Mouse (Mus musculus): ENCODE data around the gene Ppp1cc. TPM values are rescaled to one million over a fixed set of nuclear protein-coding genes. Genes with fewer than 3 reads are reported as not detected.

Ppp1cc gene
- polyA plus RNA-seq, 1 experiment: 410 TPM

GRCm38 (mm10) chr5:122140723-122141122 lies 17.4 kb upstream of the Ppp1cc start, which contains the start of gene Ccdc63:
TSS of gene Ccdc63 (minus strand) at chr5:122140823.
- TF ChIP-seq POLR2A (IDR thresholded peaks at IDR 0.05; ENCODE audit: borderline replicate concordance, insufficient read depth, low read length): no peak
- no peak for TF ChIP-seq CTCF (IDR thresholded peaks at IDR 0.05; ENCODE audit: borderline replicate concordance, insufficient read depth, low read depth, low read length)
- Histone ChIP-seq H3K27ac (ENCODE audit: insufficient read depth, low read length) (no peak within 1 kb of the TSS), H3K4me1 (ENCODE audit: control insufficient read depth, insufficient read depth, low read length) (peaks cover 7% of the 10 kb centered on the region; the same call in 1 of the 2 replicates), H3K4me3 (replicated peaks; ENCODE audit: insufficient read depth, low read depth, low read length) (no peak within 1 kb of the TSS), H3K27me3 (ENCODE audit: control insufficient read depth, insufficient read depth, low read length) (no peaks in the 10 kb centered on the region)
- peak in 1 of 2 experiments; percentile 7 for DNase-seq
- 88% methylated on average over 3 of the region's 3 CpGs for WGBS

GRCm38 (mm10) chr5:122142230-122142992 lies 15.7 kb upstream of the Ppp1cc start:
- no peak overlapping the region for H3K27ac ChIP-seq (ENCODE audit: insufficient read depth, low read length)
- H3K27me3 ChIP-seq (ENCODE audit: control insufficient read depth, insufficient read depth, low read length): no peaks in the 10 kb centered on the region
- H3K4me1 ChIP-seq (ENCODE audit: control insufficient read depth, insufficient read depth, low read length): peaks cover 14% of the 10 kb centered on the region; the same call in 1 of the 2 replicates
- H3K4me3 ChIP-seq (replicated peaks; ENCODE audit: insufficient read depth, low read depth, low read length): no peak overlapping the region
- no peak for TF ChIP-seq POLR2A (IDR thresholded peaks at IDR 0.05; ENCODE audit: borderline replicate concordance, insufficient read depth, low read length)
- TF ChIP-seq CTCF (IDR thresholded peaks at IDR 0.05; ENCODE audit: borderline replicate concordance, insufficient read depth, low read depth, low read length): peak; percentile 71
- WGBS: 60% methylated on average over 8 of the region's 8 CpGs
- peak in 1 of 2 experiments; percentile 66 for DNase-seq

GRCm38 (mm10) chr5:122143543-122143942 lies 14.5 kb upstream of the Ppp1cc start:
- peak; percentile 75 to 90 for DNase-seq
- Histone ChIP-seq H3K4me3 (replicated peaks; ENCODE audit: insufficient read depth, low read depth, low read length) (no peak overlapping the region), H3K27me3 (ENCODE audit: control insufficient read depth, insufficient read depth, low read length) (no peaks in the 10 kb centered on the region), H3K27ac (ENCODE audit: insufficient read depth, low read length) (peak overlapping the region; percentile 83), H3K4me1 (ENCODE audit: control insufficient read depth, insufficient read depth, low read length) (peaks cover 14% of the 10 kb centered on the region; the same call in 1 of the 2 replicates)
- TF ChIP-seq CTCF (IDR thresholded peaks at IDR 0.05; ENCODE audit: borderline replicate concordance, insufficient read depth, low read depth, low read length) (no peak), POLR2A (IDR thresholded peaks at IDR 0.05; ENCODE audit: borderline replicate concordance, insufficient read depth, low read length) (no peak; the same call in 1 of the 2 replicates)
- 18% methylated on average over 15 of the region's 15 CpGs for WGBS

GRCm38 (mm10) chr5:122144825-122145224 lies 13.3 kb upstream of the Ppp1cc start:
- peak in 1 of 2 experiments; percentile 7 for DNase-seq
- Histone ChIP-seq H3K4me1 (ENCODE audit: control insufficient read depth, insufficient read depth, low read length) (peaks cover 14% of the 10 kb centered on the region; the same call in 1 of the 2 replicates), H3K4me3 (replicated peaks; ENCODE audit: insufficient read depth, low read depth, low read length) (no peak overlapping the region), H3K27ac (ENCODE audit: insufficient read depth, low read length) (peak overlapping the region; percentile 71; the same call in 1 of the 2 replicates), H3K27me3 (ENCODE audit: control insufficient read depth, insufficient read depth, low read length) (no peaks in the 10 kb centered on the region)
- 95% methylated on average over 4 of the region's 4 CpGs for WGBS
- no peak for TF ChIP-seq POLR2A (IDR thresholded peaks at IDR 0.05; ENCODE audit: borderline replicate concordance, insufficient read depth, low read length)
- TF ChIP-seq CTCF (IDR thresholded peaks at IDR 0.05; ENCODE audit: borderline replicate concordance, insufficient read depth, low read depth, low read length): no peak

- peak overlapping the region; percentile 71; the same call in 1 of the 2 replicates for H3K27ac ChIP-seq (ENCODE audit: insufficient read depth, low read length)
- 66% methylated on average over 15 of the region's 15 CpGs for WGBS
- no peak overlapping the region for H3K4me3 ChIP-seq (replicated peaks; ENCODE audit: insufficient read depth, low read depth, low read length)
- TF ChIP-seq POLR2A (IDR thresholded peaks at IDR 0.05; ENCODE audit: borderline replicate concordance, insufficient read depth, low read length) (no peak), CTCF (IDR thresholded peaks at IDR 0.05; ENCODE audit: borderline replicate concordance, insufficient read depth, low read depth, low read length) (no peak)
- peaks cover 14% of the 10 kb centered on the region; the same call in 1 of the 2 replicates for H3K4me1 ChIP-seq (ENCODE audit: control insufficient read depth, insufficient read depth, low read length)
- no peaks in the 10 kb centered on the region for H3K27me3 ChIP-seq (ENCODE audit: control insufficient read depth, insufficient read depth, low read length)
- peak in 1 of 2 experiments; percentile 23 for DNase-seq
Observed at GRCm38 (mm10) chr5:122145381-122146055, 12.6 kb upstream of the Ppp1cc start.

GRCm38 (mm10) chr5:122146056-122146580 lies 12.0 kb upstream of the Ppp1cc start:
- Histone ChIP-seq H3K4me3 (replicated peaks; ENCODE audit: insufficient read depth, low read depth, low read length) (no peak overlapping the region), H3K27ac (ENCODE audit: insufficient read depth, low read length) (peak overlapping the region; percentile 50; the same call in 1 of the 2 replicates), H3K4me1 (ENCODE audit: control insufficient read depth, insufficient read depth, low read length) (peaks cover 14% of the 10 kb centered on the region; the same call in 1 of the 2 replicates), H3K27me3 (ENCODE audit: control insufficient read depth, insufficient read depth, low read length) (no peaks in the 10 kb centered on the region)
- WGBS: 40% methylated on average over 10 of the region's 10 CpGs
- DNase-seq: peak in 1 of 2 experiments; percentile 25
- TF ChIP-seq CTCF (IDR thresholded peaks at IDR 0.05; ENCODE audit: borderline replicate concordance, insufficient read depth, low read depth, low read length): no peak
- no peak for TF ChIP-seq POLR2A (IDR thresholded peaks at IDR 0.05; ENCODE audit: borderline replicate concordance, insufficient read depth, low read length)

- Histone ChIP-seq H3K4me3 (replicated peaks; ENCODE audit: insufficient read depth, low read depth, low read length) (no peak overlapping the region), H3K4me1 (ENCODE audit: control insufficient read depth, insufficient read depth, low read length) (peaks cover 14% of the 10 kb centered on the region; the same call in 1 of the 2 replicates), H3K27me3 (ENCODE audit: control insufficient read depth, insufficient read depth, low read length) (no peaks in the 10 kb centered on the region), H3K27ac (ENCODE audit: insufficient read depth, low read length) (0 out of 2 replicates have a peak overlapping the region, but pooled peaks have one; percentile 50)
- DNase-seq: no peak
- TF ChIP-seq POLR2A (IDR thresholded peaks at IDR 0.05; ENCODE audit: borderline replicate concordance, insufficient read depth, low read length) (no peak), CTCF (IDR thresholded peaks at IDR 0.05; ENCODE audit: borderline replicate concordance, insufficient read depth, low read depth, low read length) (no peak)
Observed at GRCm38 (mm10) chr5:122146609-122147008, 11.5 kb upstream of the Ppp1cc start.

All from cerebellum, adult 2 months (tissue).